ENCODE assay signal across 8 mouse cellular contexts in genomic region chr4:115062875-115063517, GRCm38 (mm10). TPM values are rescaled to one million over a fixed set of nuclear protein-coding genes. Genes with fewer than 3 reads are reported as not detected.
A peak's percentile ranks its signal among the peaks of the same experiment; 100 is the strongest.
DNase-seq lines count a peak whose midpoint lies in the region; ATAC-seq lines count a peak whose summit lies in the region.

No protein-coding gene starts in this region.

- peak overlapping the region; percentile 38 for H3K9ac ChIP-seq in forebrain, embryonic 15.5 days (replicated peaks)
- peak overlapping the region; percentile 50 for H3K9ac ChIP-seq in intestine, embryonic 16.5 days (ENCODE audit: low read depth, low read length)

- H3K27me3 ChIP-seq in forebrain, embryonic 15.5 days = peaks cover 87% of the 10 kb centered on the region
- H3K27me3 ChIP-seq in intestine, embryonic 16.5 days (replicated peaks; ENCODE audit: control insufficient read depth, insufficient read depth, low read length) = peaks cover 79% of the 10 kb centered on the region
- H3K27me3 ChIP-seq in splenic B cell, adult 2 months (ENCODE audit: control insufficient read depth, insufficient read depth, low read length, poor library complexity, severe bottlenecking) = no peaks in the 10 kb centered on the region; the same call in 1 of the 2 replicates

- peak overlapping the region; percentile 49 for H3K4me3 ChIP-seq in forebrain, embryonic 15.5 days
- H3K4me3 ChIP-seq in intestine, embryonic 16.5 days (ENCODE audit: low read length) = peak overlapping the region; percentile 55
- H3K4me3 ChIP-seq in macrophage (ENCODE audit: inconsistent target) = peak overlapping the region; percentile 31

- peak; percentile 35 to 42 for DNase-seq in left cerebral cortex, postnatal 14 days (ENCODE audit: low spot score in 2 of 2)
- DNase-seq in left cerebral cortex, postnatal 36 days (ENCODE audit: low spot score in 2 of 2) = no peak
- DNase-seq in splenic B cell, adult 2 months (ENCODE audit: low read depth, low spot score) = peak; percentile 23
- no peak for DNase-seq in cerebellum, adult 9-11 months

- under 1% methylated on average over 47 of the region's 58 CpGs for WGBS in forebrain, embryonic 15.5 days
- WGBS in intestine, embryonic 16.5 days = 1% methylated on average over 43 of the region's 58 CpGs
- whole genome bisulfite sequencing in macrophage (ENCODE audit: missing documents) = 1% methylated on average over 48 of the region's 58 CpGs

- peaks cover 21% of the 10 kb centered on the region for H3K4me1 ChIP-seq in forebrain, embryonic 15.5 days
- H3K4me1 ChIP-seq in intestine, embryonic 16.5 days (ENCODE audit: control insufficient read depth, insufficient read depth, low read length) = peaks cover 7% of the 10 kb centered on the region

- H3K9me3 ChIP-seq in forebrain, embryonic 15.5 days = no peaks in the 10 kb centered on the region
- H3K9me3 ChIP-seq in intestine, embryonic 16.5 days (ENCODE audit: control insufficient read depth, low read length) = no peaks in the 10 kb centered on the region

- peak overlapping the region; percentile 95 for H3K4me2 ChIP-seq in forebrain, embryonic 15.5 days (replicated peaks)
- peak overlapping the region; percentile 99 for H3K4me2 ChIP-seq in intestine, embryonic 16.5 days (ENCODE audit: low read depth, low read length)

- H3K36me3 ChIP-seq in forebrain, embryonic 15.5 days = no peaks in the 10 kb centered on the region
- H3K36me3 ChIP-seq in intestine, embryonic 16.5 days (ENCODE audit: control insufficient read depth, insufficient read depth, low read length) = no peaks in the 10 kb centered on the region
- H3K36me3 ChIP-seq in macrophage (ENCODE audit: inconsistent target) = no peaks in the 10 kb centered on the region
- no peaks in the 10 kb centered on the region for H3K36me3 ChIP-seq in splenic B cell, adult 2 months (ENCODE audit: control insufficient read depth, insufficient read depth, low read length, poor library complexity, severe bottlenecking)

- no peak overlapping the region for H3K27ac ChIP-seq in forebrain, embryonic 15.5 days (replicated peaks)
- H3K27ac ChIP-seq in intestine, embryonic 16.5 days (ENCODE audit: low read length) = no peak overlapping the region
- H3K27ac ChIP-seq in macrophage = 0 out of 2 replicates have a peak overlapping the region, but pooled peaks have one; percentile 21

- peaks cover 23% of the 10 kb centered on the region; the same call in 1 of the 2 replicates for H3K79me2 ChIP-seq in macrophage (ENCODE audit: inconsistent target)

- ATAC-seq in activated CD4-positive, CD25-positive, alpha-beta regulatory T cell, adult 4 months = peak; percentile 34
- peak; percentile 89 for ATAC-seq in forebrain, embryonic 15.5 days (replicated peaks)
- peak; percentile 80 for ATAC-seq in intestine, embryonic 16.5 days

- intact Hi-C loops in left cerebral cortex, postnatal 14 days (cut with DNase I) = no loop called here
- intact Hi-C loops in left cerebral cortex, postnatal 36 days (cut with DNase I) = no loop called here

RNA-seq across cellular contexts. Expression of gene Tal1, which starts 6.8 kb away (rescaled TPM):
- 1 to 10 TPM; 2.3 to 2.7 TPM for total RNA-seq in left cerebral cortex, postnatal 14 days (2021)
- total RNA-seq in left cerebral cortex, postnatal 36 days (2021) = 1 to 10 TPM; 1.6 to 2.2 TPM
- not detected for polyA plus RNA-seq in activated CD4-positive, CD25-positive, alpha-beta regulatory T cell, adult 4 months (2017; shearing (Covaris generic))
- 0.48 and 0.60 TPM in 2 replicates for polyA plus RNA-seq in forebrain, embryonic 15.5 days (2015; fragmentation: Nextera tagmentation; extraction: Ambion mirVana)
- 0.38 and 0.70 TPM in 2 replicates for polyA plus RNA-seq in intestine, embryonic 16.5 days (2015; fragmentation: Nextera tagmentation; extraction: Ambion mirVana)
- 10 to 100 TPM in 16 of 26 experiments, 1 to 10 TPM in 10; 3.0 to 32.6 (median 10.5) TPM for total RNA-seq in macrophage (2018; cell fraction: chromatin; rRNA removed)
- 10 to 100 TPM in 1 of 26 experiments, 1 to 10 TPM in 25; 3.0 to 13.7 (median 5.2) TPM for total RNA-seq in macrophage (2018; cell fraction: cytosol; rRNA removed)
- total RNA-seq in macrophage (2018; cell fraction: nucleus; rRNA removed) = 10 to 100 TPM in 13 of 26 experiments, 1 to 10 TPM in 13; 3.2 to 34.5 (median 10.0) TPM
- polyA plus RNA-seq in macrophage (2018) = 3.6 to 11.5 TPM (median 5.3 TPM) in 3 replicates

RNA-seq across cellular contexts. Expression of gene Pdzk1ip1, which starts 25.5 kb away (rescaled TPM):
- under 1 TPM in 1 of 2 experiments, not detected in 1; 0.44 TPM for total RNA-seq in left cerebral cortex, postnatal 14 days (2021)
- total RNA-seq in left cerebral cortex, postnatal 36 days (2021) = 1 to 10 TPM in 1 of 2 experiments, under 1 TPM in 1; 0.39 to 1.1 TPM
- 10 to 100 TPM; 31.4 to 40.8 TPM for polyA plus RNA-seq in activated CD4-positive, CD25-positive, alpha-beta regulatory T cell, adult 4 months (2017; shearing (Covaris generic))
- polyA plus RNA-seq in forebrain, embryonic 15.5 days (2015; fragmentation: Nextera tagmentation; extraction: Ambion mirVana) = 0.60 and 1.2 TPM in 2 replicates
- polyA plus RNA-seq in intestine, embryonic 16.5 days (2015; fragmentation: Nextera tagmentation; extraction: Ambion mirVana) = 256 and 335 TPM in 2 replicates
- total RNA-seq in macrophage (2018; cell fraction: chromatin; rRNA removed) = 100 to 1,000 TPM in 1 of 26 experiments, 10 to 100 TPM in 6, 1 to 10 TPM in 18, not detected in 1; 1.8 to 110 (median 6.1) TPM
- 100 to 1,000 TPM in 9 of 26 experiments, 10 to 100 TPM in 17; 35.2 to 171 (median 71.0) TPM for total RNA-seq in macrophage (2018; cell fraction: cytosol; rRNA removed)
- total RNA-seq in macrophage (2018; cell fraction: nucleus; rRNA removed) = 100 to 1,000 TPM in 1 of 26 experiments, 10 to 100 TPM in 25; 16.5 to 130 (median 27.7) TPM
- 24.4 to 124 TPM (median 41.0 TPM) in 3 replicates for polyA plus RNA-seq in macrophage (2018)

Comparison
In these comparisons a context has a peak if more than half of its experiments do, and no peak if none do; other contexts are left out.
1. DNase-seq: peak in left cerebral cortex, postnatal 14 days (2 of 2) and splenic B cell, adult 2 months (single experiment); none in left cerebral cortex, postnatal 36 days (0 of 2) and cerebellum, adult 9-11 months (single experiment).
2. ATAC-seq: peak in every context shown above with its lines; median percentile 89 in forebrain, embryonic 15.5 days; 80 in intestine, embryonic 16.5 days; 34 in activated CD4-positive, CD25-positive, alpha-beta regulatory T cell, adult 4 months.
3. RNA of gene Pdzk1ip1, which starts 25.5 kb away (polyA plus RNA-seq): 256 to 335 TPM in intestine, embryonic 16.5 days, 24.4 to 124 TPM in macrophage and 31.4 to 40.8 TPM in activated CD4-positive, CD25-positive, alpha-beta regulatory T cell, adult 4 months; 0.60 to 1.2 TPM in forebrain, embryonic 15.5 days; every median in the first group is over 10 times any median in the second.
4. Peak in every context shown above with its lines, with median percentiles within 50 percentile points of each other: H3K4me3 ChIP-seq.